Mouse (Mus musculus): ENCODE results near the gene Dnajc11. TPM values are rescaled to one million over a fixed set of nuclear protein-coding genes. Genes with fewer than 3 reads are reported as not detected.

The Dnajc11 gene
- polyA plus RNA-seq, 1 experiment from 2014 or later = 92.5 TPM

DNA sequence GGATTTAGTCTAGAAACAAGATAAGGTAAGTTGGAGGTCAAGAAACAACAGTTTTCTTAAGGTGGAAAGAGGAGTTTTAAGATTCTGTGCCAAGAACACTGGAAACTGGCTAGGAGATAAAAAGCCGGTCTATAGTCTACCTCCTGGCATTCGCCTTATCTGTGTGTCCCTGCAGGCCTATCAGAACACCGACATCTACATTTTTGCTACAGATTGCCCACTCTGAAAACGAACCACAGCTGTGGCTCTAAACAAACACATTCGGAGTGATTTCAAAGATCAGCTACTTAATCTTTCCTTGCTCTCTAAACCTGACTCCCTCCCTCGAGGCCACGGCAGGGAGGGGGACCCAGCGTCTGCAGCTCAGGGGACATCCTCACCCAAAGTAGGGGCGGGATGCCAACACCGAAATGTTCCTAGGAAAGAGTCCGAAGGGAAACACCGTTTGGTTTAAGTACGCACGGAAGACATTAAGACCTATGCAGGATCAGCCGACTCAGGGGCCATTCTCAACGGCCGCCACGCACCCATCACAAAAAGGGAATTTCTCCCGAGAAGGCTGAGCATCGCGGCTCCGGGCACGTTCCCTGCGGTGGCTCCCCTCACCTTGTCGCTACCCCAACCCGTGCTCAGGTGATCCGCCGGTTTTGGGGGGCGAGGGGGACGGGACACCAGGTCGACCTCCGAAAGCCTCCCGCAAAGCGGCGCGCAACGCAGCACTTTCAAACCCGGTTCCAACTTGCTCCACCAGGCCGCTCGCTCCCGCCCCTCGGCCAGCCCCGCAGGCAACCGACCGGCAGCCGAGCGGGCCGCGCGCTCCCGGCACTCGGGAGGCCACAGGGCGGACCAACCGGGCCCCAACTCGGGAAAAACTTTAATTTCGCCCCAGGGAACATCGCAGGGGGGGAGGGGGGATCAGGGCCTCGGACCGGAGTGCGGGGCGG is 61.0 kb downstream of the Dnajc11 start:
- no peaks in the 10 kb centered on the region for H3K27me3 ChIP-seq (replicated peaks)
- peak overlapping the region; percentile 97 for H3K4me3 ChIP-seq
- H3K4me2 ChIP-seq = peak overlapping the region; percentile 95
- H3K9me3 ChIP-seq = no peaks in the 10 kb centered on the region
- ATAC-seq (replicated peaks) = no peak
- H3K4me1 ChIP-seq = peaks cover 22% of the 10 kb centered on the region
- peaks cover 12% of the 10 kb centered on the region; the same call in 1 of the 2 replicates for H3K36me3 ChIP-seq (replicated peaks)
- H3K27ac ChIP-seq = 0 out of 2 replicates have a peak overlapping the region, but pooled peaks have one; percentile 72
- WGBS = 3% methylated on average over 56 of the region's 61 CpGs
- peak overlapping the region; percentile 78 for H3K9ac ChIP-seq

DNA sequence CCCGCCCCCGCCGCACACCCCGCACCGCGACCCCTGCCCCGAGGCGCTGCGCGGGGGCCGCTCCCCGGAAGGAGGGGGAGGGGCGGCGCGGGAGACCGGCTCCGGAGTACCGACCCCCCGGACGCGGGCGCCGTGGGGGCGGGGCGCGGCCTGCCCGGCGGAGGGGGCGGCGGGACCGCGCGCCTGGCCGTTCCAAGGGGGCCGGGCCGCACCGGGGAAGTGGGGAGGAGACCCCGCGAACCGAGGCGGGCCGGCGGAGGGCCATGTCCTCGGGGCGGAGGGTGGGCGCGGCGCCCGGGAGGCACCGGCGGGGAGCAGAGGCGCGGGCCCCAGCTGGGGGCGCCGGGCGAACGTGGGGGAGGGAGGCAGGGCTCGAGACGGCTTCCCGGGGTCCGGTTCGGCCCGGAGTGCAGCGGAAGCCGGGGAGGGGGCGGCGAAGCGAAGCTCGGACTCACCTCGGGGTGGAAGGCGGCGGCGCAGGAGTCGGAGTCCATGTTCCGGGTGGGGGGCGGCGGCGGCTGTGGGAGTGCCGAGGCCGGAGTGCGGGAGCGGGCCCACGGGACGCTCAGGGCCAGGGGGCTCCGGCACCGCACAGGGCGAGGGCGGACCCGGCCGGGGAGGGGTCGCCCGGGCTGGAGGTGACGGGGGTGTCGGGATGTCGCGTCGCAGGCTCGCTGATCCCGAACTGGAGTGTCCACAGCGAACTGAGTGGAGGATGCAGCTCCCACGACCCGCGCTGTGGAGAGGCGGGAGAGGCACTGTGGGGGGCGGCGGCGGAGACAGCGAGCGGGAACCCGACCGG is 62.1 kb downstream of the Dnajc11 start:
- Histone ChIP-seq H3K9ac (peak overlapping the region; percentile 78), H3K36me3 (replicated peaks) (peaks cover 12% of the 10 kb centered on the region; the same call in 1 of the 2 replicates), H3K27me3 (replicated peaks) (no peaks in the 10 kb centered on the region), H3K4me3 (peak overlapping the region; percentile 97), H3K4me1 (peaks cover 22% of the 10 kb centered on the region), H3K27ac (peak overlapping the region; percentile 72), H3K9me3 (no peaks in the 10 kb centered on the region), H3K4me2 (peak overlapping the region; percentile 95)
- ATAC-seq (replicated peaks) = peak; percentile 78
- WGBS = 1% methylated on average over 75 of the region's 111 CpGs

DNA sequence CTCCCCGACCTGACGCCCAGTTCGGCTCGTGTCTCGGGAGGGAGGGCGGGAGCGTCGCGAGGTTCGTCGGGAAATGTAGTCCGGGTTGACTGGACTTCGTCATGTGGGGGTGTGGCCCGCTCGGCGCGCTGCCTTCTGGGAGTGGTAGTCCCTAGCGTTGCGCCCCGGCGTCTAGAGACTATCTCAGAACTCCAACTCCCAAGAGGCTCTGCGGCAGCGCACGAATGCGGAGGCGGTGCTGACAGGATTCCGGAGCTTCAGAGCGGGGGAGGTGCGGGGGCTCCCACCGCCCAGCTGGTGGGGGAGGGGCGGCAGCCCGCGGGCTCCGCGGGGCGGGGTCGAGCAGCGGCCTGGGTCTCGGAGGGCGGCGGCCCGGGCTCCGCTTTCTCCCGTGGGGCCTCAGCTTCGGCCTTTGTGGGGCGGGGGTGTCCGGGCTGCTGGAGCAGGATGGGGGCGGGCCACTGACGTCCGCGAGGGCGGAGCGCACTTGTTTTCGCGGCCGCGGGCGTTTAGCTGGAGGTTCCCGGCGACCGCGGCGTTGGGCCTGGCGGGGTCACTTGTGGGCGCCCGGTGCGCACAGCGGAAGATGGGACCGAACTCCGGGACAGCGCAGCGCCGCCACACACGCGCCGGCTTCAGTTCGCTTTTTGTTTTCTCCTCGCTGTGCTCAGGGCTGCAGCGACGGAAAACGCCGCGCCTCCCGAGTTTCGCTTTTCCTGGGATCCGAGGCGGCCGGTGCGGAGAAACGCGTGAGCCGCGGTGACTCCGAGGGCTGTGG is 62.9 kb downstream of the Dnajc11 start, which contains the start of gene Phf13:
Gene Phf13, minus strand, starts transcription at position 86 of the 778 bp plus-strand sequence.
- ATAC-seq (replicated peaks) = peak; percentile 97
- under 1% methylated on average over 88 of the region's 94 CpGs for WGBS
- peak within 1 kb of the TSS; percentile 78 for H3K9ac ChIP-seq

DNA sequence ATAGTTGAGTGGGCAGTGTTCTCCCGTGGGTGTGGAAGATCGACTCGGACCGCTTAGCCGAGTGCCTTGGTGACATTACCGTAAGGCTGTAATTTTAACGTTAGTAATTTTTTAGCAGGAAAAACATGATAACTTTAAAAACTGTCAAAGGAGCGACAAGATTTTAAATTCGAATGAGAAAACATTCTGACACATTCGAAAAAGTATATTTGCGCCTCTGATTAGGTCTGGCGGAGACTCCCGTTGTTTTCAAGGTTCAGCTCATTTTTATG is 63.4 kb downstream of the Dnajc11 start:
- Histone ChIP-seq H3K9me3 (no peaks in the 10 kb centered on the region), H3K36me3 (replicated peaks) (peaks cover 4% of the 10 kb centered on the region; the same call in 1 of the 2 replicates), H3K27ac (peak overlapping the region; percentile 87), H3K4me1 (peaks cover 22% of the 10 kb centered on the region), H3K27me3 (replicated peaks) (no peaks in the 10 kb centered on the region), H3K9ac (peak overlapping the region; percentile 61), H3K4me2 (peak overlapping the region; percentile 95), H3K4me3 (peak overlapping the region; percentile 97)
- no peak for ATAC-seq (replicated peaks)
- WGBS = 7% methylated on average over 13 of the region's 13 CpGs

More for the DNA sequence above, 62.9 kb downstream of the Dnajc11 start, which contains the start of gene Phf13:
- Histone ChIP-seq H3K4me2 (peak within 1 kb of the TSS; percentile 95), H3K27ac (peak within 1 kb of the TSS; percentile 87), H3K4me1 (peaks cover 22% of the 10 kb centered on the region), H3K4me3 (peak within 1 kb of the TSS; percentile 97), H3K36me3 (replicated peaks) (peaks cover 9% of the 10 kb centered on the region; the same call in 1 of the 2 replicates), H3K27me3 (replicated peaks) (no peaks in the 10 kb centered on the region), H3K9me3 (no peaks in the 10 kb centered on the region)

GRCm38 (mm10) chr4:151997701-151998100 is 64.2 kb downstream of the Dnajc11 start:
- Histone ChIP-seq H3K4me1 (peaks cover 22% of the 10 kb centered on the region), H3K27me3 (replicated peaks) (no peaks in the 10 kb centered on the region), H3K9me3 (no peaks in the 10 kb centered on the region), H3K36me3 (replicated peaks) (no peaks in the 10 kb centered on the region), H3K27ac (no peak overlapping the region), H3K4me3 (peak overlapping the region; percentile 97; the same call in 1 of the 2 replicates), H3K9ac (no peak overlapping the region), H3K4me2 (peak overlapping the region; percentile 95)
- WGBS = 81% methylated on average over 3 of the region's 3 CpGs
- ATAC-seq (replicated peaks) = no peak

GRCm38 (mm10) chr4:151999481-151999880 is 66.0 kb downstream of the Dnajc11 start:
- Histone ChIP-seq H3K4me1 (peaks cover 13% of the 10 kb centered on the region), H3K9me3 (no peaks in the 10 kb centered on the region), H3K27me3 (replicated peaks) (no peaks in the 10 kb centered on the region), H3K36me3 (replicated peaks) (no peaks in the 10 kb centered on the region), H3K4me2 (no peak overlapping the region), H3K4me3 (no peak overlapping the region), H3K9ac (no peak overlapping the region), H3K27ac (no peak overlapping the region)
- 63% methylated on average over 3 of the region's 3 CpGs for WGBS
- ATAC-seq (replicated peaks) = no peak

DNA sequence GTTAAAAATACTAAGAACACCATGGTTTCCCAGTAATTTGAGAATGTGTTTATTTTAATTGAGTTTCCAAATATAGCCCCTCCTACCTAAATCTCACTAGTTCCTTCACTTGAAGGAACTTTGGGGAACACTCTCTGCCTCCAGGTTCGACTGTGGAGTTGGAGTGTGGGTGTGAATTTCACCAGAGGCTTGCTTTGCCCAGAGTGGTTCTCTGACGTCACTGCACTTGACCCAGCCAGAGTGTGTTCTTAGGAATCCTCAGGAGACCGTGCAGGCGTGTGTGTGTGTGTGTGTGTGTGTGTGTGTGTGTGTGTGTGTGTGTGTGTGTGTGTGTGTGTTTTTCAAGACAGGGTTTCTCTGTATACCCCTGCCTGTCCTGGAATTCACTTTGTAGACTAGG is 67.4 kb downstream of the Dnajc11 start:
- ATAC-seq (replicated peaks) = no peak
- no peak overlapping the region for H3K27ac ChIP-seq
- H3K27me3 ChIP-seq (replicated peaks) = no peaks in the 10 kb centered on the region
- H3K36me3 ChIP-seq (replicated peaks) = no peaks in the 10 kb centered on the region
- WGBS = 62% methylated on average over 4 of the region's 4 CpGs
- H3K9ac ChIP-seq = no peak overlapping the region
- H3K4me2 ChIP-seq = no peak overlapping the region
- no peak overlapping the region for H3K4me3 ChIP-seq
- H3K4me1 ChIP-seq = peaks cover 9% of the 10 kb centered on the region
- H3K9me3 ChIP-seq = no peaks in the 10 kb centered on the region

- H3K27ac ChIP-seq = no peak overlapping the region
- WGBS = 57% methylated on average over 4 of the region's 4 CpGs
- no peak overlapping the region for H3K4me2 ChIP-seq
- H3K9ac ChIP-seq = no peak overlapping the region
- no peak overlapping the region for H3K4me3 ChIP-seq
- H3K27me3 ChIP-seq (replicated peaks) = 0 out of 2 replicates have a peak, but pooled peaks cover 2% of the 10 kb centered on the region
- no peaks in the 10 kb centered on the region for H3K9me3 ChIP-seq
- peaks cover 9% of the 10 kb centered on the region for H3K4me1 ChIP-seq
- H3K36me3 ChIP-seq (replicated peaks) = no peaks in the 10 kb centered on the region
- no peak for ATAC-seq (replicated peaks)
Observed at GRCm38 (mm10) chr4:152001335-152001734, 67.8 kb downstream of the Dnajc11 start.

DNA sequence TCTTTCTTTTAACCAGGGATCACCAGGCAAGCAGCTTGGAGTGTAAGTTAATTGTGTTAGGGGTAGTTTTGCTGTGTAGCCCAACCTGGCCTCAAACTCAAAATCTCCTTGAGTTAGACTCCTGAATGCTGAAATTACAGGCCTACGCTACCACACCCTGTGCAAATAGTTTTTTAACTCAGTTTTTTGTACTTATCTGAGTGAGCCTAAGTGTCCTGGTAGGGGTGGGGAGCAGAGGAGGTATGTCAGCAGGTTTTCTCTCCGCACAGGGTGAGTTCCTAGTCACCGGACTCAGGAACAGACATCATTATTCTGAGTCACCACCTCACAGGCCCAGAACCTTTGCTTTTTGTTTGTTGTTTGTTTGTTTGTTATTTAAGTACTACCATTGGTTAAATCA is 68.6 kb downstream of the Dnajc11 start:
- no peak for ATAC-seq (replicated peaks)
- Histone ChIP-seq H3K4me2 (no peak overlapping the region), H3K27me3 (replicated peaks) (peaks cover 9% of the 10 kb centered on the region; the same call in 1 of the 2 replicates), H3K36me3 (replicated peaks) (no peaks in the 10 kb centered on the region), H3K27ac (no peak overlapping the region), H3K9me3 (no peaks in the 10 kb centered on the region), H3K9ac (no peak overlapping the region), H3K4me1 (peaks cover 8% of the 10 kb centered on the region), H3K4me3 (no peak overlapping the region)
- 93% methylated on average over 3 of the region's 3 CpGs for WGBS

- Histone ChIP-seq H3K4me3 (no peak overlapping the region), H3K4me1 (peaks cover 33% of the 10 kb centered on the region), H3K9me3 (no peaks in the 10 kb centered on the region), H3K36me3 (replicated peaks) (no peaks in the 10 kb centered on the region), H3K9ac (no peak overlapping the region), H3K27ac (no peak overlapping the region), H3K27me3 (replicated peaks) (peaks cover 21% of the 10 kb centered on the region; the same call in 1 of the 2 replicates), H3K4me2 (no peak overlapping the region)
- ATAC-seq (replicated peaks) = no peak
- 81% methylated on average over 6 of the region's 6 CpGs for WGBS
Observed at GRCm38 (mm10) chr4:152006137-152006536, 72.6 kb downstream of the Dnajc11 start.

DNA sequence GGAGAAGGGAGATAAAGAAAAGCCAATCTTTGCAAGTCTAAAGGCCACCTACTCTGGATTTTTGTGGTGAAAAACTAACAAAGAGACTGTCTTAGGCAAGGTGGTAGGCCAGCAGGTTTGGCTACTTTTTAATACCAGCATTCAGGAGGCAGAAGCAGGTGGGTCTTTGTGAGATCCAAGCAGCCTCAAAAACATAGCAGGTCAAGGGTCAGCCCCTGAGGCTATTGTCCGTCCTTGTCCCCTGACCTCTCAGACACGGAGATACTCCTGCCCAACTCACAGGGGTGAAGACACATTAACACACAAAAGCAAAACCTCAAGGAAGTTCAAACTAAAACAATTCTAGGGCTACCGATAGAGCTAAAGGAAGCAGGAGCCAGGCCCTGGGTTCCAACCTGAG is 73.3 kb downstream of the Dnajc11 start:
- Histone ChIP-seq H3K9ac (no peak overlapping the region), H3K9me3 (no peaks in the 10 kb centered on the region), H3K27me3 (replicated peaks) (peaks cover 26% of the 10 kb centered on the region; the same call in 1 of the 2 replicates), H3K4me1 (peaks cover 37% of the 10 kb centered on the region), H3K4me3 (no peak overlapping the region), H3K36me3 (replicated peaks) (no peaks in the 10 kb centered on the region), H3K4me2 (no peak overlapping the region), H3K27ac (no peak overlapping the region)
- 15% methylated on average over 3 of the region's 3 CpGs for WGBS
- ATAC-seq (replicated peaks) = no peak

Data from midbrain, embryonic 15.5 days (tissue).